Mouse (Mus musculus) retina, postnatal 1 day (tissue): ENCODE results near the gene Drd1.

ENCODE experiments used
- DNase-seq: peaks from one replicate; pipeline ENCODE4 v3.0.0-alpha.2; 2012

Drd1 gene

GRCm38 (mm10) chr13:54055448-54055861 is at the start of gene Drd1:
Drd1 (minus strand) TSS chr13:54055705.
- DNase-seq, result peak; percentile 82

- DNase-seq, result no peak
Measured at GRCm38 (mm10) chr13:54103866-54104265, 48.4 kb upstream of the Drd1 start.

DNA sequence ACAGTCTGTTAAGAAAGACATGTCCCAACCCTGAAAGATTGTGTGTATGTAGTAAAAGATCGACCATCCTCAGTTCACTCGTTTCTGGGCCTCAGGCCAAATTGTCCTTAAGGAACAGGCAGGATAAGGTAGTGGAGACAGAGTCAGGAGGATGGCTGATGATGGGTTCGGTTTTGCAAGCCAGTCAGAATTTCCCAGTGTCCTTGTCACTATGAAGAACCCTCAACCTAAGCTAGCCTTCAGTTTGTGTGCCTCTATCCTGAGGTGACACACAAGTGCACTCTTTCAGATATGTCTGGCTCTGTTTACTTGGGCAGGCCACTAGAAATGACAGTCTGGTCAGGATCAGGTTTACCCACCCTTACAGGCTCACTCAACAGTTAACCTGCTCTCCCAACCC is 47.8 kb upstream of the Drd1 start:
- no peak for DNase-seq

DNA sequence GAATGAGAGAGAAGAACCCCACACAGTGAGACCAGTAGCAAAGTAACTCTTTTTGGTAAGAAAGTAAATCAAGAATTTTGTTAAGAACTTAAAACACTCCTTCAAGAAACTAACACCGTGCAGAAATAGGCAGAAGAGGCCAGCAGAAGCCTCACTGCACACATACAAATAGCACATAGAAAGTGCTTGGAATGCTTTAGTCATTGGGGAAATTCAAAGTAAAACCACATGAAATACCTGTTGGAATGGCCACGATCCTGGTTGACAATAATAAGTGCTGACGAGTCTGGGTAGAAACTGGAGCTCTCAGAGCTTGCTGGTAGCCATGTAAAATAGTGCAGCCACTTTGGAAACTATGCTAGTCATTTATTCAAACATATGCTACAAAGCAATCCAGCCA is 46.6 kb upstream of the Drd1 start:
- DNase-seq, result no peak

DNA sequence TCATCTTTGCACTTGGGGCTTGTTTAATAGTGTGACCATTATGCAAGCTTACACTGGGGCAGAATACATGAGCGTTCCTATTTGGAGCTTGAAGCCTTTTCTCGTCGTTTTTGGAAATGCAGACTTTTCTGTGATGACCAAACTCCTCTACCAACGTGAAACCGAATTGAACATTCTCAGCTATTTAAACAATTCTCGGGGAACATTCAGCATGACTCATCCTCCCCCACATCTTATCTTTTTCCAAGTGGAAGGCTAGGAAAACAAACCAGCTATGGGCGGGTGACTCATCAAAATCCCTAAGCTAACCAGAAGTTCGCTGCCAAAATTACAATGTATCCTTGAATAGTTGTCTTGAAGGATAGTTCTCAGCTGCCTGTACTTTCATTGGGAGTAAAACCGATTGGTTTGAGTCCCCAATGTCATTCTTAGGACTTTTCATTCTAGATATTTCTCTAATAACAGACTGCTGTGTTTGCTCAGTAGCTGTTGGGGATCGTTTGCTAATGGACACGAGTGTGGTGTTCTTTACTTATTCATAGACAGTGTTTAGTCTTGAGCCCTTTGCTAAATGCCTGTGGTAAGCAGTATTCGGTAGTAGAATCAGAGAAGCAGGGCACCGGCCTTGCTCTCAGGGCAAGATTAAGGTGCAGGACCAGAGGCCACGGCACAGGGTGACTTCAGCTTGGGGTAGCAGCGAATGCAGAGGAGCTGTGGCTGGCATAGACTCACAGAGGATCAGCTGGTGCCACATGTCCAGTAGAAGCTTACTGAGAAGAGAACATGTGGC is 45.7 kb upstream of the Drd1 start:
- no peak for DNase-seq

GRCm38 (mm10) chr13:54097797-54098196 is 42.3 kb upstream of the Drd1 start:
- no peak for DNase-seq

- DNase-seq, result no peak
Measured at GRCm38 (mm10) chr13:54097227-54097626, 41.7 kb upstream of the Drd1 start.

DNA sequence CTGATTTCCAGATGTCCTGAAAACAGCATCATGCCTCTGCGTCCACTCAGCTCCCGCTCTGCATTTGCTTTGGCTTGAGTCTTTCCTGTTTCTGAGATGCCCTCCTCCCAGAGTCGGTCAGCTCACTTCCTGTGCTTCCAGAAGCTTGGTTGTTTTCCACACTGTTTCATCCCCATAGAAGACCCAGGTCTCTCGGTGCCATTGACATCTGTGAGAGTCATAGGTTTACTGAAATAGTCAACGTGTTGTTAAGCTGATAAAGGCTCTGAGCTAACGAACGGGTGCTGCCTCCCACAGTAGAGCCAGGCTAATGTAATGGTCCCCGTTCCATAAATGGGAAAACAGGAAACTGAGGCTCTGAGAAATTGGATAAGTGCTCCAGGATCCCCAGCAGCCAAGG is 40.2 kb upstream of the Drd1 start:
- no peak for DNase-seq

GRCm38 (mm10) chr13:54094963-54095362 is 39.5 kb upstream of the Drd1 start:
- DNase-seq, result no peak

GRCm38 (mm10) chr13:54094349-54094748 is 38.8 kb upstream of the Drd1 start:
- no peak for DNase-seq

GRCm38 (mm10) chr13:54091719-54092118 is 36.2 kb upstream of the Drd1 start:
- no peak for DNase-seq

DNA sequence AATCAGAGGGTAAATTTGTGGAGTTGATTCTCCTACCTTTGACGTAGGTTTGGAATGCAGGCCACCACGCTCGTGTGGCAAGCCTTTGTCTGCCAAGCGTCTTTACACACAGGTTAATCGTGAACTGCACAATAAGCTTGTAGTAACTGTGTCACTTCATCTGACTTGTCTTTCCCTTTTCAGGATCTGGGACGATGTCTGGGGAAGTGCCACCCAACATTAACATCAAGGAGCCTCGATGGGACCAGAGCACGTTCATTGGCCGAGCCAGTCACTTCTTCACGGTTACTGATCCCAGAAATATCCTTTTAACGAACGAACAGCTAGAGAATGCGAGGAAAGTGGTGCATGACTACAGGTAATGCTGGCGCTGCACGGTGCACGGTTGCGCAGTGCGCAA is 29.8 kb upstream of the Drd1 start:
- DNase-seq, result peak; percentile 76

GRCm38 (mm10) chr13:54084826-54085225 is 29.3 kb upstream of the Drd1 start:
- DNase-seq, result no peak

DNA sequence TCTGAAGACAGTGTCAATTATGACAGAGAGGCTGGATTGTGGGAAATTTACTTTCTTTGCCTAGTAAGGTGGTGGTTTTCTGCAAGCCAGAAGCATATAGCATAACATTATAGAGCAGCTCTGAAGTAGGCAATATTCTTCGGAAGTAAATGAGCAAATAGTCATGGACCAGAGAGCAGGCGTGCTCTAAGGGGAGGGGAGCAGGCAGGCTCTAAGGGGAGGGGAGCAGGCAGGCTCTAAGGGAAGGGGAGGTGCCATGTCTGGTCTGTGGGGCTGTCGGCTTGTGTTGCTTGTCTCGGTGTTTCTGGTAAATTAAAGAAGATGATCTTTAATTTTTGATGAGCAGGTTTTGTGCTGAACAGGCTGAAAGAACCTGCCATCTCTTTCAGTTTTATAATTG is 28.7 kb upstream of the Drd1 start:
- DNase-seq, result peak; percentile 33

DNA sequence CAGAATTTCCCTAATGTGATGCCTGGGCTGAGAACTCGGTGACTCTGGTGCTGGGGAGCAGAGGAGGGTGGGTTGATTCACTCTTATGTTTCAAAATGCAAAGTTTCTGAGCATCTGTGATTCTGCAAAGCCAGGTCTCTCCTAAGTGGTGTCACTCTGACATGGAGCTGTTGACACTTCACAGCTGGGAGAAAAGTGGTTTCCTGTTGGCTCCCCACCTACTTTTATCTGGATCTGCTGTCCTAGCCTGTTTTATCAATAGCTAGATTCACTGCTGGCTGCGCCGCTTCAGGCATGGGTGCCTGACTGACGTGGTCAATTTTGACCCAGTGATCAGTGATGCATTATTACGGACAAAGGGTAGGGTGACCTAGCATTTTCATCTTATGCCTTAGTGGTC is 27.4 kb upstream of the Drd1 start:
- DNase-seq, result no peak

DNA sequence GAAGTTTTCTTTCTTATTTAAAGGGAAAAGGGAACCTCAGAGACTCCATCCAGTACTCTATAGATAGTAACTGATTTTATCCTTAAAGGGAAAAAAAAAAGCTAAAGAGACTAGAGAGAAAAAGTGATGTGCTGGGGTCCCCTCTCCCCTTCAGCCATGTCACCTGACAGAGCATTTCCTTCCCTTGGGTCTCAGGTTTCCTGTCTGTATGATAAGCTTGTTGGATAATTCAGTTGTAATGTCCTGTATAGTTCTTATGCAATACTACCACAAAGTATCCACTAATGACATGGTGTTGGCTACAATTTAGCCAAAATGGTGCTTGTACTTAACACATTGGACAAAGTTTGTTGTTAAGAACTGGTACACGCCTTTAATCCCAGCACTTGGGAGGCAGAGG is 25.3 kb upstream of the Drd1 start:
- no peak for DNase-seq

GRCm38 (mm10) chr13:54079782-54080759 is 24.6 kb upstream of the Drd1 start:
- DNase-seq, result no peak

DNA sequence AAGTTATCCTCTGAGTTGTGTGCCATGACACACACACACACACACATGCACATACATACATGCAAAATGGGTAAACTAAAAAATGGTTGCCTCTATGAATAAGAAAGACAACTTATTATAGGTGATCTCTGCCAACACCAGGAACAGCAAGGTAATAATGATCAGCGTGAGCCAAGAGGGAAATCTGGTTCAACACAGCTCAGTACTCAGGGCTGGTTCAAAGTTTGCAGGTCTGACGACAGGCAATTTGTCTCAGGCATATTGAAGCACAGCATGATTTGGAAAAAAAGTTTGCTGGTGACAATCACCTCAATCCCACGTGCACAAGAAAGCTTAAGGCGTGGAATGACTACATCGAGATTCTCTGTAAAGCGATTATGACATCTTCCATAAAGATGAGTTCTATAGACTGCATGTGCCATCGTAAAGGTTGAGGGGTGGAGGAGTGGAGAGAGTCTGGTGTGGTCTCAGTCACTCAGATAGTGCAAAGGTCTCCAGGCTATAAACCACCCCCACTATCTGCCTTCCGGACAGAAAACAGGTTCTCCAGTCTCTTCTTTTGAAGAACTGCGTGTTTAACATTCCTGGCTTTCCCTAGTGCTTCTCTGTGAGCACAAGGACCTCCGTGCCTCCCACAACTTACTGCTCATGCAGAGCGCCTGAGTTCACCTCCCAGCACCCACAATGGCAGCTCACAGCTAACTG is 22.1 kb upstream of the Drd1 start:
- DNase-seq, result no peak

- no peak for DNase-seq
Measured at GRCm38 (mm10) chr13:54076762-54077460, 21.4 kb upstream of the Drd1 start.

GRCm38 (mm10) chr13:54076051-54076450 is 20.5 kb upstream of the Drd1 start:
- DNase-seq, result no peak

- DNase-seq, result no peak
Measured at GRCm38 (mm10) chr13:54075416-54075815, 19.9 kb upstream of the Drd1 start.

DNA sequence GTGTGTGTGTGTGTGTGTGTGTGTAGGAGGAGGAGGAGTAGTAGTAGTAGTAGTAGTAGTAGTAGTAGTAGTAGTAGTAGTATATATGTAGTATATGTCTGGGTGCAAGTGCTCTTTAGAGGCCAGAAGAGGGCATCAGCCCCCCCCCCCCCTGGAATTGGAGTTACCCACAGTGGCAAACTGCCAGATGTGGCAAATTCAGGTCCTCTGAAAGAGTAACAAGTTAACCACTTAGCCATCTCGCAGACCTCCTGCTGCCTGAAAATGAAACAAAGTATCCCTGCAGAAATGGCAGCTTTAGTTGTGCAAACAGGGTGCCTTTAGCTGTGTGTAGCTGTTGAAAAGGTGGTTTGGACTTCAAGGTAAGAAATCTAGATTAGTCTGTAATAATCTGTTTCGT is 18.0 kb upstream of the Drd1 start:
- no peak for DNase-seq

DNA sequence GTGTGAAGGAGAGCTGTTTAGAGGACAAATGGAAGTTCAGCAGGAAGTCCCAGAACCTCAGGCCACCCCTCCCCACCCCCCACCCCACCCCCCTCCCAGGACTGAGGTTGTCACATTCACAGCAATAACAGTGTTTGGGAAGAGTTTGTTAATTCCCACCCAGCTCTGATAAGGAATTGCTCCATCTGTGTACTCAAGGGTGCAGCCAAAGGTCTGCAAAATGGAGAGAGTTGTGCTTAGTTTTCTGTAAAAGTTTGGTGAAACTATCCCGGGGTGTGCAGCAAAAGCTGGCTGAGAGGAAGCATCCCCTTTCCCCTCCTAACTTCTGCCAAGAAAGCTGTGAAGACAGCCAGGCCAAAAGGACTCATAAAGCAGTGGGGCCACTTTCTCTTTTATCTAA is 17.6 kb upstream of the Drd1 start:
- no peak for DNase-seq
